Mouse (Mus musculus): ENCODE measurements around the gene Hbs1l. TPM values are rescaled to one million over a fixed set of nuclear protein-coding genes. Genes with fewer than 3 reads are reported as not detected.

The Hbs1l gene
- polyA plus RNA-seq, 1 experiment from 2014 or later: 121 TPM

GRCm38 (mm10) chr10:21320601-21321000, 24.8 kb downstream of the Hbs1l start:
- H3K4me1 ChIP-seq: no peaks in the 10 kb centered on the region
- H3K9me3 ChIP-seq: no peaks in the 10 kb centered on the region
- 91% methylated on average over 6 of the region's 6 CpGs for WGBS
- H3K36me3 ChIP-seq (replicated peaks): peaks cover 52% of the 10 kb centered on the region
- H3K4me3 ChIP-seq: no peak overlapping the region
- no peaks in the 10 kb centered on the region for H3K27me3 ChIP-seq (replicated peaks; ENCODE audit: low read depth, poor library complexity, severe bottlenecking)
- H3K27ac ChIP-seq (replicated peaks): no peak overlapping the region
- no peak for DNase-seq (ENCODE audit: low spot score)

- peaks cover 29% of the 10 kb centered on the region for H3K36me3 ChIP-seq (replicated peaks)
- H3K4me1 ChIP-seq: no peaks in the 10 kb centered on the region
- no peak overlapping the region for H3K27ac ChIP-seq (replicated peaks)
- H3K27me3 ChIP-seq (replicated peaks; ENCODE audit: low read depth, poor library complexity, severe bottlenecking): no peaks in the 10 kb centered on the region
- H3K4me3 ChIP-seq: no peak overlapping the region
- DNase-seq (ENCODE audit: low spot score): no peak
- 95% methylated on average over 6 of the region's 6 CpGs for WGBS
- H3K9me3 ChIP-seq: no peaks in the 10 kb centered on the region
Measured at GRCm38 (mm10) chr10:21326352-21326751, 30.6 kb downstream of the Hbs1l start.

GRCm38 (mm10) chr10:21327605-21328135, 31.9 kb downstream of the Hbs1l start:
- 92% methylated on average over 7 of the region's 7 CpGs for WGBS
- Histone ChIP-seq H3K4me1 (no peaks in the 10 kb centered on the region), H3K4me3 (no peak overlapping the region), H3K27ac (replicated peaks) (no peak overlapping the region), H3K9me3 (no peaks in the 10 kb centered on the region), H3K27me3 (replicated peaks; ENCODE audit: low read depth, poor library complexity, severe bottlenecking) (no peaks in the 10 kb centered on the region), H3K36me3 (replicated peaks) (peaks cover 36% of the 10 kb centered on the region)
- no peak for DNase-seq (ENCODE audit: low spot score)

GRCm38 (mm10) chr10:21334349-21335105, 38.7 kb downstream of the Hbs1l start:
- no peak for DNase-seq (ENCODE audit: low spot score)
- H3K36me3 ChIP-seq (replicated peaks): peaks cover 81% of the 10 kb centered on the region
- whole genome bisulfite sequencing: 90% methylated on average over 7 of the region's 7 CpGs
- H3K9me3 ChIP-seq: peaks cover 6% of the 10 kb centered on the region; the same call in 1 of the 2 replicates
- H3K27ac ChIP-seq (replicated peaks): no peak overlapping the region
- no peaks in the 10 kb centered on the region for H3K27me3 ChIP-seq (replicated peaks; ENCODE audit: low read depth, poor library complexity, severe bottlenecking)
- no peak overlapping the region for H3K4me3 ChIP-seq
- H3K4me1 ChIP-seq: no peaks in the 10 kb centered on the region

GRCm38 (mm10) chr10:21335534-21335933, 39.8 kb downstream of the Hbs1l start:
- Histone ChIP-seq H3K9me3 (peaks cover 6% of the 10 kb centered on the region; the same call in 1 of the 2 replicates), H3K27me3 (replicated peaks; ENCODE audit: low read depth, poor library complexity, severe bottlenecking) (no peaks in the 10 kb centered on the region), H3K4me3 (no peak overlapping the region), H3K4me1 (no peaks in the 10 kb centered on the region), H3K36me3 (replicated peaks) (peaks cover 85% of the 10 kb centered on the region), H3K27ac (replicated peaks) (no peak overlapping the region)
- no peak for DNase-seq (ENCODE audit: low spot score)
- 93% methylated on average over 5 of the region's 5 CpGs for WGBS

- no peak for DNase-seq (ENCODE audit: low spot score)
- Histone ChIP-seq H3K27me3 (replicated peaks; ENCODE audit: low read depth, poor library complexity, severe bottlenecking) (no peaks in the 10 kb centered on the region), H3K4me1 (no peaks in the 10 kb centered on the region), H3K9me3 (peaks cover 6% of the 10 kb centered on the region; the same call in 1 of the 2 replicates), H3K36me3 (replicated peaks) (peaks cover 87% of the 10 kb centered on the region), H3K4me3 (no peak overlapping the region), H3K27ac (replicated peaks) (no peak overlapping the region)
- 65% methylated on average over 2 of the region's 2 CpGs for WGBS
Measured at GRCm38 (mm10) chr10:21337191-21337590, 41.4 kb downstream of the Hbs1l start.

- H3K9me3 ChIP-seq: peaks cover 5% of the 10 kb centered on the region; the same call in 1 of the 2 replicates
- H3K36me3 ChIP-seq (replicated peaks): peaks cover 88% of the 10 kb centered on the region
- no peak overlapping the region for H3K27ac ChIP-seq (replicated peaks)
- H3K27me3 ChIP-seq (replicated peaks; ENCODE audit: low read depth, poor library complexity, severe bottlenecking): no peaks in the 10 kb centered on the region
- H3K4me1 ChIP-seq: no peaks in the 10 kb centered on the region
- no peak overlapping the region for H3K4me3 ChIP-seq
- DNase-seq (ENCODE audit: low spot score): no peak
- 88% methylated on average over 14 of the region's 14 CpGs for WGBS
Measured at GRCm38 (mm10) chr10:21341706-21342105, 45.9 kb downstream of the Hbs1l start.

GRCm38 (mm10) chr10:21342331-21343005, 46.7 kb downstream of the Hbs1l start:
- Histone ChIP-seq H3K9me3 (no peaks in the 10 kb centered on the region), H3K27ac (replicated peaks) (no peak overlapping the region), H3K4me3 (no peak overlapping the region), H3K36me3 (replicated peaks) (peaks cover 88% of the 10 kb centered on the region), H3K4me1 (no peaks in the 10 kb centered on the region), H3K27me3 (replicated peaks; ENCODE audit: low read depth, poor library complexity, severe bottlenecking) (no peaks in the 10 kb centered on the region)
- no peak for DNase-seq (ENCODE audit: low spot score)
- WGBS: 94% methylated on average over 11 of the region's 11 CpGs

- Histone ChIP-seq H3K4me3 (no peak overlapping the region), H3K27ac (replicated peaks) (no peak overlapping the region), H3K4me1 (no peaks in the 10 kb centered on the region), H3K36me3 (replicated peaks) (peaks cover 80% of the 10 kb centered on the region), H3K27me3 (replicated peaks; ENCODE audit: low read depth, poor library complexity, severe bottlenecking) (no peaks in the 10 kb centered on the region), H3K9me3 (no peaks in the 10 kb centered on the region)
- 88% methylated on average over 4 of the region's 4 CpGs for WGBS
- no peak for DNase-seq (ENCODE audit: low spot score)
Measured at GRCm38 (mm10) chr10:21347332-21347731, 51.6 kb downstream of the Hbs1l start.

GRCm38 (mm10) chr10:21349449-21349848, 53.7 kb downstream of the Hbs1l start:
- Histone ChIP-seq H3K4me3 (no peak overlapping the region), H3K27ac (replicated peaks) (no peak overlapping the region), H3K9me3 (no peaks in the 10 kb centered on the region), H3K27me3 (replicated peaks; ENCODE audit: low read depth, poor library complexity, severe bottlenecking) (no peaks in the 10 kb centered on the region), H3K4me1 (no peaks in the 10 kb centered on the region), H3K36me3 (replicated peaks) (peaks cover 81% of the 10 kb centered on the region)
- WGBS: 93% methylated on average over 5 of the region's 5 CpGs
- no peak for DNase-seq (ENCODE audit: low spot score)

- WGBS: 94% methylated on average over 2 of the region's 2 CpGs
- Histone ChIP-seq H3K27ac (replicated peaks) (no peak overlapping the region), H3K36me3 (replicated peaks) (peaks cover 84% of the 10 kb centered on the region), H3K27me3 (replicated peaks; ENCODE audit: low read depth, poor library complexity, severe bottlenecking) (no peaks in the 10 kb centered on the region), H3K4me3 (no peak overlapping the region), H3K4me1 (no peaks in the 10 kb centered on the region), H3K9me3 (no peaks in the 10 kb centered on the region)
- no peak for DNase-seq (ENCODE audit: low spot score)
Measured at GRCm38 (mm10) chr10:21349946-21350345, 54.2 kb downstream of the Hbs1l start.

- Histone ChIP-seq H3K4me1 (no peaks in the 10 kb centered on the region), H3K27me3 (replicated peaks; ENCODE audit: low read depth, poor library complexity, severe bottlenecking) (no peaks in the 10 kb centered on the region), H3K27ac (replicated peaks) (no peak overlapping the region), H3K4me3 (no peak overlapping the region), H3K9me3 (no peaks in the 10 kb centered on the region), H3K36me3 (replicated peaks) (peaks cover 84% of the 10 kb centered on the region)
- WGBS: 93% methylated on average over 11 of the region's 11 CpGs
- no peak for DNase-seq (ENCODE audit: low spot score)
Measured at GRCm38 (mm10) chr10:21350531-21351515, 55.0 kb downstream of the Hbs1l start.
